Mouse (Mus musculus) lung, postnatal 0 days (tissue): ENCODE measurements at regions not wholly inside any gene's neighbourhood (a gene's known extent, or its start where the extent isn't known, plus 50 kb on each side); places are given as distances from the start of the nearest gene placed in this dataset.

Experiments used
- CTCF ChIP-seq: IDR thresholded peaks from 2 replicates; pipeline ENCODE4 v1.5.1; 2016; ENCODE audit warnings: antibody characterized with exemption, mild to moderate bottlenecking
- EP300 ChIP-seq: IDR thresholded peaks from 2 replicates; pipeline ENCODE4 v1.6.1; 2016; ENCODE audit warnings: antibody characterized with exemption, mild to moderate bottlenecking, control low read depth

DNA sequence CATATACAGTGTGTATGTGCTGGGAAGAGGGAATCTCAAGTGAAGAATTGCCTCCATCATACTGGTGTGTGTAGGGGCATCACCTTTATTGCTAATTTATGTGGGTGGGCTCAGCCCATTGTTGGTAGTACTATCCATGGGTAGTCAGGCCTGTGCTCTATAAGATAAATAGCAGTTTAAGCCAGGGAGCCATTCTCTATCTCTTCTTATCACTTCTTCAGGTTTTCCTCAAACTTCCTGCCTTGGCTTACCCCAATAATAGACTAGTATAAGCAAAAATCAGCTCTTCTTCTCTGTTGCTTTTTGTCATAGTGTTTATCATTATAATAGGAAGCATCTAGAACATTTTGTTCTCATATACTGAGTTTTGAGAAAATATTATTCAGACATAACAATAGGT lies 838.3 kb upstream of the Nr2f1 start:
- no peak for TF ChIP-seq CTCF
- TF ChIP-seq EP300: no peak
